In genomic region chr15:12114546-12114945, GRCm38 (mm10) we compare ENCODE assay signal across 12 mouse cellular contexts.
"Had no signal": no experiment of that assay in that cellular context is flagged by ENCODE, and none has a peak within 500 bp of the region (broad histone marks: within the 10 kb centered on the region; RNA-seq: fewer than 3 reads in every experiment).

No protein-coding gene starts in this region.

- ATAC-seq: intestine, embryonic 15.5 days; midbrain, embryonic 13.5 days had no signal

- H3K36me3 ChIP-seq: intestine, embryonic 15.5 days; limb, embryonic 12.5 days; liver, embryonic 15.5 days; lung, embryonic 15.5 days; midbrain, embryonic 13.5 days; stomach, embryonic 15.5 days had no signal

- H3K27me3 ChIP-seq: intestine, embryonic 15.5 days; limb, embryonic 12.5 days; liver, embryonic 15.5 days; lung, embryonic 15.5 days; midbrain, embryonic 13.5 days; stomach, embryonic 15.5 days had no signal

- H3K4me2 ChIP-seq: intestine, embryonic 15.5 days; limb, embryonic 12.5 days; liver, embryonic 15.5 days; lung, embryonic 15.5 days; midbrain, embryonic 13.5 days; stomach, embryonic 15.5 days had no signal

- H3K27ac ChIP-seq: intestine, embryonic 15.5 days; limb, embryonic 12.5 days; liver, embryonic 15.5 days; lung, embryonic 15.5 days; midbrain, embryonic 13.5 days; stomach, embryonic 15.5 days had no signal

- H3K9me3 ChIP-seq: intestine, embryonic 15.5 days; limb, embryonic 12.5 days; liver, embryonic 15.5 days; lung, embryonic 15.5 days; midbrain, embryonic 13.5 days; stomach, embryonic 15.5 days had no signal

- H3K4me3 ChIP-seq: intestine, embryonic 15.5 days; limb, embryonic 12.5 days; liver, embryonic 15.5 days; lung, embryonic 15.5 days; midbrain, embryonic 13.5 days; stomach, embryonic 15.5 days had no signal

- DNase-seq: kidney, adult 8-10 months; layer of hippocampus, adult 9-11 months; layer of hippocampus, postnatal 36 days; liver; right cerebral cortex, postnatal 14 days; thymus, postnatal 36 days had no signal

- H3K9ac ChIP-seq: intestine, embryonic 15.5 days; limb, embryonic 12.5 days; liver, embryonic 15.5 days; lung, embryonic 15.5 days; midbrain, embryonic 13.5 days; stomach, embryonic 15.5 days had no signal
